Mouse (Mus musculus): ENCODE data around the gene Icam2.
"Not testable (repeated sequence)": the region's sequence is repeated elsewhere in the genome, so short reads cannot be mapped to it uniquely, and the experiment has no call there.

The Icam2 gene

DNA sequence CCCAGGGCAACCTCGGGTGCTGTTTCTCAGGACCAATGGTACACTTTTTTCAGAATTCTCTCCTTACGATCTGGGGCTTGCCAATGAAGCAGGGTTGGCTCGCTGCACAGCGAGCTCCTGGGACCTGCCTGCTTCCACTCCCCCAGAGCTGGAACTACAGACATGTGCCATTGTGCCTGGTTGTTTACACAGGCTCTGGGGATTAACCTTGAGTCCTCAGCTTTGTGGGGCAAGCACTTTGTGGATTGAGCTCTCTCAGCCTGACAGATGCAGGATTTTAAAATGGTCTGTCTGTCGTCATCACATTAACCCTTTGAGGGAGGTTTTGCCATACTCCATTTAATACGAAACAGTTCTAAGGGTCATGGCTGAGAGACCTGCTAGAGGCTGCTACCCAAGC lies 43.0 kb downstream of the Icam2 start:
- DNase-seq (ENCODE audit: low read depth): no peak

DNA sequence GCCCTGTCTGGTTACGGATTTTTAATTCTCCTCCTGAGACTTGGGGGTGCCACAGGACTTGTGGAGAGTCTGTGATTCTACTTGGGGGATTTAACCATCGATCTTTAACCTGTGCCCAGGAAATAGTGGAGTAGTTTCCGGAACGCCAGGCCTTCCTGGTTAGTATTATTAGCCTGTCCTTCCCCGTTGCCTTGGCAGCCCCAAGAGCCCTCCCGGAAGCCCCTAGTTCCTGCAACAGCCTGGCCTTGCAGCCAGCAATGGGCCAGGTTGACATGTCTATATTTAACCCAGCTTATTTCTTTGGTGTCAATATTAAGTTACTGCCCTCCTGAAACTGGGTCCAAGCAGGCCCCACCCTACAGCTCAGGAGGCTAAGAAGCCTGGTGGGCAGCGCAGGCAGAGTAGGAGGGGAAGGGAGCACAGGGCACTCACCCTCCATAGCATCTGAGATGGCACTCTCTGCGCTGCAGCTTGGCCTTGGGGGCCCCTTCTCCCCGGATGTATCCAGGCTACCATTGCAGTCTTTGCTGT lies 46.8 kb downstream of the Icam2 start:
- no peak for DNase-seq (ENCODE audit: low read depth)

DNA sequence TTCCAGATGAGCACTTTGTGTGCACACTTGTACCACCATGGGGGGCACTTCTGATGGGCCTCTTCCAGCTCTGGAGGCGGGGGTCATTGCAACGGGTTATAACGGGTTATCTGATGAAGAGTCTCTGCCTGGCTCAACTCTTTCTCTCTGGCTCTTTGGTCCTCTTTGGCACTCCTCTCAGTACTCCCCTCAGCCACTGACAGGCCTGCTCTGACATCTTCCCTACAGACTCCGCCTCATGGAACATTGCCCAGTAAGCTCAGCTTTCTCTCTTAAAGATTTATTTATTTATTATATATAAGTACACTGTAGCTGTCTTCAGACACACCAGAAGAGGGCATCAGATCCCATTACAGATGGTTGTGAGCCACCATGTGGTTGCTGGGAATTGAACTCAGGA lies 48.6 kb downstream of the Icam2 start:
- DNase-seq (ENCODE audit: low read depth): not testable (repeated sequence)

DNA sequence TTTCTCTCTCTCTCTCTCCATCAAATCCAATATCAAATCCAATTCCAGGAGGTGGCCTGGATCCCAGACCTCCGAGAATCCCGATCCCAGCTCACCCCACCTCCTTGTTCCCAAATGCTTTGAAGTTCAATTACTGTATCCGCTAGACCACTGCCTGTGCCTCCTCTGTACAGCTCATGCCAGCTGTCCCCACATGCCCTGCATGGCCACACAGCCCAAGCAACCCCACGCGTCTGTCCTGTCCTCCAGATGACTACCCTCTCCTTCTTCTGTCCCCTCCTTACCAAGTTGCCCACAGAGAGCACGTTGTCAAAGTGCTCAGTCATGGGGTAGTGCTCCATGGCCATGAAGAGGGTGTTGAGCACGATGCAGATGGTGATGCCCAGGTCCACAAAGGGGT lies 49.0 kb downstream of the Icam2 start:
- no peak for DNase-seq (ENCODE audit: low read depth)

DNA sequence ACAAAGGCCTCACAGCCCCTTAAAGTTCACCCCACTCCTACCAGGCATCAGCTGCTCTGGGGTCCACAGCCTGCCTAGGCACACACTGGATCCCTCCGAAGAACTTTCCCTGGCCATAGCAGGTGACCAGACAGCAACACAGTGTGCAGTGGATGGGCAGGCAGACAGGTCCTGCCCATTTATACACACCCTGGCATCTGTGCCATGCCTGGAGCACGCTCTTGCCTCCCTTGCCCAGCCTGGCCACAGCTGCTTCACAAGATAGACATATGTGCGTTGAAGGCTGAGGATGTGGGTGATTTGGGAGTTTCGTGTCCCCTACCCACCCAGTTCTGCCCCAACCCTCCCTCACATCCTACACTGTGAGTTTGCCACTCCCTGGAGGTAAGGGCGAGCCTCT lies 49.8 kb downstream of the Icam2 start:
- no peak for DNase-seq (ENCODE audit: low read depth)

DNA sequence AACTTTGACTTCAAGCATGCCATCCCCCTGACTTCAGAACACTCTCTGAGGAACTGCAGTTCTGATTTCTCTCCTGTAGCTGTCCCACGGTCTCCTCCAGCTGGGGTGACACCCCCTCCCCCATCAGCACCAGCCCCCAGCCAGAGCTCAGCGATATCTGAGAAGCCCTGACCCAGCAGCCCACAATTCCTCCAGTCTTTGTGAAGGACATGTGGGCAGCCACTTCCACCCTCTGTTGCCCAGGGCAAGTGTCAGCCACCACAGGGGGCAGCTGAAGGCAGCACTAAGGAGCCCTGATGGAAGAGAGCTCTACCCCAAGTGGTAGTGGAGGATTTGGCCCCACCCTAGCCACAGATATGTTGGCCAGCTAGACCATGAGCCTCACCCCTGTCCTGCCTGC lies 53.8 kb downstream of the Icam2 start:
- no peak for DNase-seq (ENCODE audit: low read depth)

DNA sequence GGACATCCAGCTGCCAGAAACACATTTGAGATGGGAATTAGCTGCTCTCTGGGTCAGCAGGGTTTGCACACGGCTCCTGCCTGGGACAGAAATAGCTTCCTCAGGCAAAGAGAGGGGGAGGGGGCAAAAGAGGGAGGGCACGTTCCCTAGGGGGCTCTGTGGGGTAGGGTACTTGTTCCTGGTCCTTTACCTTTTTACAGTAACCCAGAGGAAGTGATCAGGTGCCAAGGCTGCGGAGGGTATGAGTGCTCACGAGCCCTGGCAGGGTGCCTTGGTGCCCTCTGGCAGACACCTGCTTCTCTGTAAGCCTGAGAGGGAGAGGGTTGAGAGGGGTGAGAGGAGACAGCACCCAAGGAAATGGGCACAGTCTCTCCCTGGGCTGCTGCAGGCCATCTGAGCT lies 55.4 kb downstream of the Icam2 start:
- no peak for DNase-seq (ENCODE audit: low read depth)

DNA sequence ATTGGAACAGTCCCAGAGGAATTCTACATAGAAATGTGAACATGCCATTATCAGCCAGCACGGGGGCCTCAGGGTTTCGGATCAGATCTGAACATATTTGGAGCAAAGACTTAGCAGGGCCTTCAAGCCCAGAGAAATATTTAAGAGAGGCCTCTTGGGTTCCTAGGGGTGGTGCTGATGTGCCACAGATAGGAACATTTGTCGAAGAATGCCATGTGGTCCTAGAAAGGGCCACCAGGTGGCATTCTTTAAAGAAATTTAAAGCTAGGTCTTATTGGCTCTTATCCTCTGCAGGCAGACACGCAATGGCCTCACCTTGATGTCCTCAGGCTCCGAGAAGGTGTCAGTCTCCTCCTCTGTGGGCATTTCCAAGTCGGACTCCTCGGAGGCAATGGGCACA lies 58.2 kb downstream of the Icam2 start:
- no peak for DNase-seq (ENCODE audit: low read depth)

DNA sequence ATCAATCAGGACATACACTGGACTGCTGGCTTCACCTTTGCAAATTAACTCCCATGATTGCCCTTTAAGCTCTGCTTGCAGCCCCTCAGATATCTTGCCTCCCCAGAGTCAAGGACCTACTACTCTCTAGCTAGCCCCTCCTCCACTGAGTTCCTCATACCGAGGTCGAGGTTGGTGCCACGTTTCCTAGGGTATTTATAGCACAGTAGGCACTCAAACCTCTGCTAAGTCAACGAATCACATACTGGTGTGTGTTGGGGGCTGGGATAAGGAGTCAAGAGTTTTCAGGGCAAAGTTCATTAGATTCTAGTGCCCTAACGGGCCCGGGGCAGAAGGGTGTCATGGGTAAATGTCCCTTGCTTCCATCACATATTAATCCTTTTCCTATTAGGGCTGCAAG lies 58.7 kb downstream of the Icam2 start:
- DNase-seq (ENCODE audit: low read depth): no peak

DNA sequence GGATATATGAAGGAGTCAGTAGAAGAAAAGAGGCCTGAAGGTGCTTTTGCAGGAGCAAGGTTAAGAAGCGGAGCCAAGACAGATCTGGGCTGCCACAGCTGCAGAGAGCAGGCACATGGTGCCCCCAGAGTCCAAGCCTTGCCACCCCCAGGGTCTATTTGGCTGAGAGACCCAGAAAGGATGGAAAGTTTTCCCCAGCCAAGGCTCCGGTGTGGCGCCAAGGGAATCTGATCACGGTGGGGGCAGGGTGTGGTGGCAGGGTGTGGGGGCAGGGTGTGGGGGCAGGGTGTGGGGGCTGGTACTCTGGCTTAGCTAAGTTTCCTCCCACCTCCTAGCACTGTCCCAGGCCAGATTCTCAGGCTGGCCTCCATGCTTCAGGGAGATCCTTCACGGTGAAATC lies 59.4 kb downstream of the Icam2 start:
- DNase-seq (ENCODE audit: low read depth): no peak
